Mouse (Mus musculus) thymus, adult 2 months (tissue): ENCODE measurements at regions not wholly inside any gene's neighbourhood (a gene's known extent, or its start where the extent isn't known, plus 50 kb on each side); places are given as distances from the start of the nearest gene placed in this dataset.
A peak's percentile ranks its signal among the peaks of the same experiment; 100 is the strongest.

Experiments
- DNase-seq: peaks from one replicate; pipeline ENCODE4 v3.0.0; 2021
- H3K27ac ChIP-seq: fragments of 200-500 bp; 2 replicates; pipeline ENCODE4 v1.5.1; 2012; ENCODE audit warnings: low read length, control low read depth; ENCODE audit not compliant: control insufficient read depth, insufficient read depth
- H3K27me3 ChIP-seq: fragments of 200-500 bp; 2 replicates; pipeline ENCODE4 v1.6.1; 2012; ENCODE audit warnings: mild to moderate bottlenecking, low read length, moderate library complexity, mixed read lengths; ENCODE audit not compliant: control insufficient read depth, insufficient read depth
- H3K36me3 ChIP-seq: fragments of 200-500 bp; 2 replicates; pipeline ENCODE4 v1.6.1; 2012; ENCODE audit warnings: mild to moderate bottlenecking, low read length, moderate library complexity; ENCODE audit not compliant: control insufficient read depth, insufficient read depth
- H3K4me1 ChIP-seq: fragments of 200-500 bp; replicated peaks from 2 replicates; pipeline ENCODE4 v1.6.1; 2012; ENCODE audit warnings: low read length; ENCODE audit not compliant: control insufficient read depth, insufficient read depth
- H3K4me3 ChIP-seq: fragments of 200-500 bp; 2 replicates; pipeline ENCODE4 v1.5.1; 2012; ENCODE audit warnings: mild to moderate bottlenecking, low read length, control low read depth, moderate library complexity; ENCODE audit not compliant: control insufficient read depth, insufficient read depth
- CTCF ChIP-seq: fragments of 200-500 bp; IDR thresholded peaks from 2 replicates; pipeline ENCODE4 v1.5.1; 2012; ENCODE audit warnings: mild to moderate bottlenecking, control low read depth, low read length, moderate library complexity, borderline replicate concordance; ENCODE audit not compliant: control insufficient read depth, poor library complexity, insufficient read depth; ENCODE audit errors: extremely low read depth
- POLR2A ChIP-seq: fragments of 200-500 bp; IDR thresholded peaks from 2 replicates; pipeline ENCODE4 v1.6.1; 2012; ENCODE audit warnings: mild to moderate bottlenecking, low read length, control low read depth, moderate library complexity; ENCODE audit not compliant: control insufficient read depth, poor library complexity, insufficient read depth; ENCODE audit errors: extremely low read depth
- WGBS: fragments of 180-500 bp; shearing (Covaris S2); methylation state at CpG from one replicate; pipeline ENCODE4 v1.1.7; 2018; 5-methylcytosine and 5-hydroxymethylcytosine counted together

- no peaks in the 10 kb centered on the region for H3K27me3 ChIP-seq
- H3K4me1 ChIP-seq: peaks cover 31% of the 10 kb centered on the region
- WGBS: 27% methylated on average over 6 of the region's 6 CpGs
- no peak overlapping the region for H3K4me3 ChIP-seq
- no peaks in the 10 kb centered on the region for H3K36me3 ChIP-seq
- no peak for TF ChIP-seq POLR2A
- TF ChIP-seq CTCF: no peak
- peak overlapping the region; percentile 76 for H3K27ac ChIP-seq
- DNase-seq: peak; percentile 26
Measured at GRCm38 (mm10) chr13:43961047-43961690, 176.6 kb downstream of the Cd83 start.

- no peak overlapping the region for H3K4me3 ChIP-seq
- H3K27ac ChIP-seq: peak overlapping the region; percentile 90
- 27% methylated on average over 3 of the region's 3 CpGs for WGBS
Measured at GRCm38 (mm10) chr13:43961987-43962386, 177.4 kb downstream of the Cd83 start.

GRCm38 (mm10) chr13:43963321-43963720, 178.7 kb downstream of the Cd83 start:
- Histone ChIP-seq H3K36me3 (no peaks in the 10 kb centered on the region), H3K27ac (peak overlapping the region; percentile 90; the same call in 1 of the 2 replicates), H3K27me3 (no peaks in the 10 kb centered on the region), H3K4me1 (peaks cover 31% of the 10 kb centered on the region), H3K4me3 (no peak overlapping the region)
- no peak for TF ChIP-seq CTCF
- TF ChIP-seq POLR2A: no peak
- WGBS: 69% methylated on average over 3 of the region's 3 CpGs
- DNase-seq: no peak

More at GRCm38 (mm10) chr13:43961987-43962386, 177.4 kb downstream of the Cd83 start:
- Histone ChIP-seq H3K4me1 (peaks cover 31% of the 10 kb centered on the region), H3K36me3 (no peaks in the 10 kb centered on the region), H3K27me3 (no peaks in the 10 kb centered on the region)
- peak; percentile 61 for DNase-seq
- TF ChIP-seq POLR2A (no peak), CTCF (no peak)

GRCm38 (mm10) chr13:43965256-43965905, 180.8 kb downstream of the Cd83 start:
- no peaks in the 10 kb centered on the region for H3K27me3 ChIP-seq
- WGBS: 90% methylated on average over 4 of the region's 4 CpGs
- no peaks in the 10 kb centered on the region for H3K36me3 ChIP-seq
- H3K4me3 ChIP-seq: no peak overlapping the region
- no peak overlapping the region for H3K27ac ChIP-seq
- no peak for DNase-seq
- TF ChIP-seq POLR2A (no peak), CTCF (no peak)
- H3K4me1 ChIP-seq: peaks cover 17% of the 10 kb centered on the region

- WGBS: 96% methylated on average over 5 of the region's 5 CpGs
- Histone ChIP-seq H3K27me3 (no peaks in the 10 kb centered on the region), H3K4me1 (peaks cover 9% of the 10 kb centered on the region), H3K4me3 (no peak overlapping the region), H3K36me3 (no peaks in the 10 kb centered on the region), H3K27ac (no peak overlapping the region)
- no peak for DNase-seq
- TF ChIP-seq POLR2A: no peak
- no peak for TF ChIP-seq CTCF
Measured at GRCm38 (mm10) chr13:43967516-43967915, 182.9 kb downstream of the Cd83 start.

- H3K36me3 ChIP-seq: no peaks in the 10 kb centered on the region
- no peaks in the 10 kb centered on the region for H3K4me1 ChIP-seq
- H3K27me3 ChIP-seq: no peaks in the 10 kb centered on the region
- H3K4me3 ChIP-seq: no peak overlapping the region
- H3K27ac ChIP-seq: no peak overlapping the region
- TF ChIP-seq CTCF: no peak
- TF ChIP-seq POLR2A: no peak
- WGBS: 99% methylated on average over 2 of the region's 2 CpGs
- no peak for DNase-seq
Measured at GRCm38 (mm10) chr13:43972906-43973305, 188.3 kb downstream of the Cd83 start.
